Mouse (Mus musculus): ENCODE measurements around the gene Magi1.

Magi1 gene

DNA sequence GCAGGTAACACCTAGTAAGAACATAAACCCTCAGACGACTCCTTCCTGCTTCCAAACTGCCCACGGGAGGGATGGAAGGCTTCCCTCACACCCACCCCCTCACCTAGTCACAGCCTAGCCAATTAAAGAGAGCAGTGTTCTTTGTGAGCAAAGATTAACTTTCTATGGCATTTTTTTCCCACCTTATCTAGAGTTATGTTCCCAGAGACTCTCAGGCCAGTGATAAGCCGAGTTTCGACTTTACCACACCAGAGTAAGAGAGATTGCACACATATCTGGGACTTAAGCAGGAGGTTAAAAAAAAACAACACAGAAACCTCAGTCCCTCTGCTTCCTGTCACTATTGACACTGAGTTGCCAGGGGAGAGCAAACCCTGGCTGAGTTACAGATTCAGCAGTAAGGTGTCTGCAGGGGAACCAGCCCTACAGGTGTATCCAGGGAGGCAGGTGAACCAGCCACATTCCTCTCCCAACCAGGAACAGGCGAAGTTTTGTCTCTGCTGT, 80.0 kb downstream of the Magi1 start:
- DNase-seq (ENCODE audit: low read depth): no peak

GRCm38 (mm10) chr6:94201940-94202339, 81.8 kb downstream of the Magi1 start:
- no peak for DNase-seq (ENCODE audit: low read depth)

- no peak for DNase-seq (ENCODE audit: low read depth)
Observed at GRCm38 (mm10) chr6:94200910-94201309, 82.8 kb downstream of the Magi1 start.

DNA sequence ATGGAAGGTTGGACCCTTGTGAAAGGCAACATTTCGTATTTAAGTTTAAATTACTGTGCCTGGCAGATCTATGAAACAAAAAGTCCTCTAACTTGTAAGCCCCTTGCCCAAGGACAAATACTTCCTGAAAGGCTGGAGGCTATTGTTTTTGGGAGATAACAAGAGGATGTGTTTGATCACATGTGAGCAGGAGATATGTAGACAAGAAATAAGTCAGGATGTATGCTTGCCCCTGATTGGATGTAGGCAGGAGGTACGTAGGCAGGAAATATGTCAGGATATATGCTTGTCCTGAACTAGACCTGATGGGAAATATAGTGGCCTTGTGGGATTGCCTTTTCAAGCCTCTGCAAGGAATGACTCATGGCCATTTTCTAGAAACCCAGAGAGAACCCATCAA, 84.0 kb downstream of the Magi1 start:
- DNase-seq (ENCODE audit: low read depth): no peak

GRCm38 (mm10) chr6:94197831-94198230, 85.9 kb downstream of the Magi1 start:
- DNase-seq (ENCODE audit: low read depth): no peak

DNA sequence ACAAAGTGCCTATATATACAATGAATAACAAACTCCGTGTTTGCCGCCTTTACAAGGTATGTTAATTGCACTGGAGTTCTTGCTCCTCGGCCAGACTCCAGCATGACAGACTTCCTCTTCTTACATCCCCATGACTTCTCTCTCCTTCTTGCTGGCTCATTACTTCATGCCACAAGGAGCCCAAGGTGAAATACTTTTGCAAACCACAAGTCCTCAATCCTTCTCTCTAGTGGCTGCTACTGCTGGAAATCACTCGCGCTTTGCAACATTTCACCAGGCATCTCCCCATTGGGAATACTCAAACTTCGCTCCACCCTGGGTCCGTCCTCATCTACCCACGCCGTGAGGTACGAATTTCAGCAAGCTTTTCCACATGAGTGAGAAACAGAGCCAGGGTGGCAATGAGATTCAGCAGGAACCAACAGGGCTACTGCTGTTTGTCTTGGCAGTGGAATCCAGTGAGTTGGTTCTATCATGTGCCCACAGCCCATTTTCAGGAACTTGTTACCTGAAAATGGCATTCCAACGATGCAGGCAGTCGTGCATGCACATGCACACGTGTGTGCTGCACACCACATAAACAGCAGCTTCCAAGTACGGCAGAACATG, 88.3 kb downstream of the Magi1 start:
- DNase-seq (ENCODE audit: low read depth): no peak

DNA sequence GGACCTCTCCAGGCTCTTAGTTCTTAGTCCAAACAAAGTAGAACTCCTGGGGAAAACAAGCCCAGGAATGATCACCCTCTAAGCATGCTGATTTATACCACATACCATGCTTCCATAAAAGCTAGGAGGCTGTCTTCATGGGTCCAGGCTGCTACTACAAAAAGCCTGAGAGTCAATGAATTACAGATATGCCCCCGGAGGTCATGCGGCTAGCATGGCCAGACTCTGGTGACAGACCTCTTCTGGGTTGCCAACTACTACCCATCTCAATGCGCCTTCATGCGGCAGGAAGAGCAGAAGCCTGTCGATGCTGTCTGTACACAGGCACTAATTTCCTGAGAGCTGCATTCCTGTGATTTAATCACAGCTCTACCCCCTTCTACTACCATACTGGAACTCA, 92.9 kb downstream of the Magi1 start:
- no peak for DNase-seq (ENCODE audit: low read depth)

DNA sequence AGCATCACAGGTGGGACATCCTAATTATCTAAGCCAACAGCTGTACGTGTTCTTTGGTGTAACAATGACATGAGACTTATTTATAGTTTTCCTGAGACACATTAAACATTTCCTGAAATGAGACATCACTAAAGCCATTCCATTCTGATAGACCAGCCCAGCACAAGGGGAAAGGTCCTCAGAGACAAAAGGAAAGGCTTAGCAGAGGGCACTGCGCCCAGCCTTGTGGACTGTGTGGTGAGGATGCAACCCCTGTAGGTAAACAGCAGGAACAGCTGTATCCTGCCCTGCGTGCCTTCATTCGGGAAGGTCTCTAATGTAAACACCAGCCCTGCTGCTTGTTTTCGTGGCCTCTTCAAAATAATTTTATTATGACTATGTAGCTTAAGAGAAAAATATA, 94.3 kb downstream of the Magi1 start:
- no peak for DNase-seq (ENCODE audit: low read depth)

- DNase-seq (ENCODE audit: low read depth): no peak
Observed at GRCm38 (mm10) chr6:94186628-94187319, 96.9 kb downstream of the Magi1 start.

DNA sequence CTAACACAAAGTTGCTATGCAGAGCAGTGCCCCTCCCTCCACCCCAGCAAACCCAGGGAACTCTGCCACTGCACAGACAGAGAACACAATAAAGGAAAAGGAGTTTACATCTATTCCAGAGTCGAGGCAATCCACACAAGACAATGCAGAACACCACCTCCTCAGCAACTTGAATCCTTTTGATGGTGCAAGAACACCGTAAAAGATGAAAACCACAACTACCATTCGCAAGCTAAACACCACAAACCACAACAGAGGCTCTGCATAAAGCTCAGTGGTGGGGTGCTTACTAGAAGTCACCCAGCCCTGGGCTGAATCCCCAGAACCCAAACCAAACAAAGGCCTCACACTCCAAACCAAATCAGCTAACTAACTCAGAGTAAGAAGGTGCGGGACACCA, 99.4 kb downstream of the Magi1 start:
- DNase-seq (ENCODE audit: low read depth): no peak

DNA sequence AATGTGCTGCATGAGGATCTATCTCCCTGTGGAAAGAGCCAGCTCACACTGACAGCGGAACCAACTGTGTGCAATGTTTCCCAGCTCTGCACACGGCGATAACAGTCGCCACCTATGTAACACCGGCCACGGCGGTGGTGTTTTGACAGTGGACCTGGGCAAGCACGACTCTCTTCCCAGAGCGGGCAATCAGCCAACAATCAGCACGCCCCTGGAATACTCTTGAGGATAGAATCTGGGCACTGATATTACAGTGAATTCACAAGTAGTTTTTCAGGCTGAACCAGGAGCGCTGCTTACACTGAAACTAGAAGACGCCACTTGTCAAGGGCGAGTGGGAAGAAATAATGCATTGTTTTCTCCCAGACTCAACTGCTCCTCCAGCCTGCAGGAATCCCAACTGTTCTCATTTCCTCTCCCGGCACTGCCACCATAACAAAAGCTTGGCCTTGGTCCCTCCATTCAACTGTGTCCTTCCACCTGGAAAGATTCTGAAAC, 100.3 kb downstream of the Magi1 start:
- DNase-seq (ENCODE audit: low read depth): no peak

DNA sequence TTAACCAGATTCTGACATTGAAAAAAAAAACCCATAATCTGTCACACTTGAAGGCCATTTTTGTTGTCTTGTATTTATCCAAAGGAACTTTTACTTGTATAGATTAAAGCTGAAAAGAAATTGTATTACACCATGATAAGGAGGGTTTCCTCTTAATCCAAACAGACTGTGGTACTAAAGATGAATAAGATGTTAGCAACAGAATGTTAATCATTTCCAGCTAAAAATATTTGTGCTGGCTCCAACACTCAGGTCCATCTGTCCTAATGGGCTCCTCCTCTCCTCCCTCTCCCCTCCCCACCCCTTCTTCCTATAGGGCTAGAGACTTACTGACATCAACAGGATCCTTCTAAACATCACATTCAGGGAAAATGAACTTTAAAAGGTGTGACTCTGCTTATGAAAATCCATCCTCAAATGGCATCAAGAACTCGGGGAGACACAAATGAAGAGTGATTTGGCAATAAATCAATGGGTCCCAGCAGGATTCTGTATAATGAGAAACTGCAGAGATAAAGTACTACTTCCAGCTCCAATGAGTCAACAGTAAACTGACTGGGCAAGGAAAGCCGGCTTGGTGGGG, 102.0 kb downstream of the Magi1 start:
- DNase-seq (ENCODE audit: low read depth): no peak

DNA sequence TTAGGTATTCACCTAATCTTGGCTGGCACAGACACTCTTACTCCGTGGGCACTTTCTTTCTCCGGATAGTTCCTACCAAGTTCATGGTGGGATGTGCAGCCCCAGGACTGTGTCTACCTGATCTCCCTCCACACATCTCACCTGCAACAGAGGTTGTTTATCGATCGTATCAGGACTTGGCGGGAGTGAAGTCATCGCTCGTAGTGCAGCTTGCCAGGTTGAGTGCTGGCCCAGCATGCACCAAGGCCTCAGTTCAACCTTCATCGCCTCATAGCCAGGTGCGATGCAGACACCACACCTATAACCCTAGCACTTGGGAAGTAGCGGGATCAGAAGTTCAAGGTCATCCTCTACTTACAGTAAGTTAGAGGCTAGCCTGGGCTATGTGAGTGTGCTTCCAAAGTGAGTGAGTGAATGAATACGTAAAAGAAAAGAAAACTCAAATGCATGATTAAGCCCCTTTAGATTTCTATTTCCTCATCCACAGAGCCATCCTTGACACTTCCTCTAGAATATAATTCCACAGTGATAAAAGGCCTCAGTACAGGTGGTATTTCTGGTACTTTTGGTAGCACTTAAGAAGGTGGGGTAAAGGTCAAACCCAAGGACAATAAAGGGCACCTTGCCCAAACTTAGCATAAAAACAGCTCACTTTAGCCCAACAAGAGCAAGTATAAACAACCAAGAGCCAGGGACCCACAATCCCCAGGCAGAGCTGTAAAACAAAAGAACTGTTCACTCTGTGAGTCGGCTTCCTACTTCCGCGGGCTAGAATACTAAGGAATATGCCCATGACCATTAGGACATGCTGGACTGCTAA, 103.2 kb downstream of the Magi1 start:
- DNase-seq (ENCODE audit: low read depth): no peak

DNA sequence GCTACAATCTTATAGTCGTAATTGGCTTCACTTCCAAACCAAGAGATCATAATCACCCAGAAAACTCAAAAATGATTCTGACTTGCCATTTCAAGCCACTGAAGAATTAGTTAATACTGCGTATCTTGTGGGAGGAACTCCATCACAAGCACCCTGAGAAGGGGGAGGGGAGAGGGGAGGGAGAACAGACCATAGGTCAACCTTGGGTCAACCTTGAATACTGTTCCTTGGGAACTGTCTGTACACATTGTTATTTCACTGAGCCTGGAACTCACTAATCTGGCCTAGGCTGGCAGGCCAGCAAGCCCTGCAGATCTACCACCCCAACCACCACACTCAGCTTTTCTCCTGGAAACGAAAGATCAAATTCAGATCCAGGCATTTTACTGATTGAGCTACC, 106.2 kb downstream of the Magi1 start:
- no peak for DNase-seq (ENCODE audit: low read depth)

DNA sequence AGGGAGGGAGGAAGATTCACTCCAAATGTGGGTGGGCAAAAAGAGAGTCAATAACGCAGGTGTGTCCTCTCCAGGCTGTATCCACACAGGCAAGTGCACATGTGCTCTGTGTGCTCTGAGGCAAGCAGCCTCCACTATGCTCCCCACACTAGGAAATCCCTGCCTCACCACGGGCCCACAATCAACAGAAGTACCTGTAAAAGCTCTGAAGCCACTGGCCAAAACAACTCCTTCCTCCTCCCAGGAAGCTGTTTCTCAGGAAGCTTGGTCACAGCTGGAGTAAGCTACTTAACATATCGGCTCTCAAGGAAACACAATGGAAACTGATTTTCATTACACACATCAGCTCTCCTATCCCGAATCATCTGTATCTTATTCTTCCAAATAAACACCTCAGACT, 107.0 kb downstream of the Magi1 start:
- no peak for DNase-seq (ENCODE audit: low read depth)

DNA sequence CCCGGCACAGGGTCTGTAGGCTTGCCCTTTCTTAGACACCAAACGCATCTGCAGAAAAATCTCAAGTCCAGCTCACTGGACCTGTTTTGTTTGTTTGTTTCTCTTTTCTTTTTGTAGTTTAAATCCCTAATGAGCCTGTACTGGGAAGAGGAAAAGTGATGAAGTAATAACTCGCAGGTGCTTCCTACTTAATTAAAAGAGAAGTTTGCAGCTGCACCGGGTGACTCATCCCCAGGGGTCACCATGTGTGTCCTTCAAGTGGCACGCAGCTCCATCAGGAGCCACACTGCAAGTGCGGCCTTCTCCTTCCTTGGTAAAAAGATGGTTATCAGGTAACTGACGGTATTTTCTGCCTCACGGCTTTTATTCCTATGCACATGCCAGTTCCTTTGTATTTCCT, 112.5 kb downstream of the Magi1 start:
- DNase-seq (ENCODE audit: low read depth): no peak

DNA sequence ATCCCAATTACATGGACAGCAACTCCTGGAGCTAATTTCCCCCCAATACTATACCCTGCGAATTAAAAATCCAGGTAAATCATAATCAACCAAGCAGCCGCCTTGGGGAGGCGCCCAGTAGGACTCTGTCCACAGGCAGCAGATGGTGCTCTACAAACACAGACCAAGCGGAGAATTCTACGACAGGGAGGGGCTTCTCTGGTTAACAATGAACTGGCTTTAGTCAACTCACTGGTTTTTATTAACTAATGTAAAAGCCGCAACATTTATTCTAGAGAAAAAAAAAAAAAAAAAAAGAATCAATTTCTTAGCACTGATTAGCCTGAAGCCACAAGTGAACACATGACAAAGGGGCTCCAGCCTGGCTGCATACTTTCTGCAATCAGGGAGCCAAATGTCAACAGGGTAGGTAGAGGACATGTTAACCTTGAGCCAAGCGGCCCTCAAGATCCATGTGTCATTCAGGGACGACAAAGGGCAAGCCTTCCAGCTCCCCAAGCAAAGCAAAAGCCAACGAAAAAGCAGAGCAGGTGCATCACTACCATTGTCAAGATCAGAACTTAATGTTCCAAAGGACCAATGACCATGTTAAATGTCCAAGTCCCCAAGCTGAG, 114.0 kb downstream of the Magi1 start:
- no peak for DNase-seq (ENCODE audit: low read depth)

GRCm38 (mm10) chr6:94165951-94166350, 117.8 kb downstream of the Magi1 start:
- DNase-seq (ENCODE audit: low read depth): no peak

DNA sequence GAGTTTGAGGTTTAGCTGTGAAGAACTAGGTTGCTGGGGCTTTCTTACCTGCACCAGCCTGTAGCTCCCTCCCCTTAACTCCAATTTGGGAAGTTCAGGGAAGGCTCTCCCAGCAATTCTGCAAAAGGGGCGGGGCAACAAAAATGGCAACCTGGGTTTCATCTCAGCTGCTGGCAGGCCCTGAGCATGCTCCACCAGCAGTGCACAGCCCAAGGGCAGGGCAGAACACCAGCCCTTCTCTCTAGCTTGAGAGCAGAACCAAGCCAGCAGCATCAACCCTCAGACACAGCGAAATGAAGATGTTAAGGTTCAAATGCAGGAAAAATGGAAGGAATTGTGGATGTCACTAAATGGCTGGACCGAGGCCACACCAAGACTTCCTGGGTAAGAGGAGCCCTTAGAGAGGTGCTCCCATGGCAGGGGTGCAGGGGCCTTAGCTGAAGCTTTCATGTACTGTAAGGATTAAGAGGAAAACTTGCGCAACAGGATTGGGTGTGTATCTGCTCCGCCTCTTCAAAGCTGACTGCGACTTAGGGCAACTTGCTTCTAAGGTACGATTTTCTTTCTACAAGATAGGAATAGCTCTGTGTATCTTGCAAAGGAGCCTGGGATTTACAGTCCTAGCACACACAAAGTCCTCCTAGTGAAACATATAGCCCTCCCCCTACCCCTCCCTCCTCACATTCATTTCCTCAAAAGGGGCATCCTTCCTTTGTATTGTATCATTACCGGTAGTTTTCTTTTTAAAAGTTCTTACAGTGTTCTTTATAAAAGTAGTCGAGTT, 118.8 kb downstream of the Magi1 start:
- no peak for DNase-seq (ENCODE audit: low read depth)

GRCm38 (mm10) chr6:94163325-94163995, 120.3 kb downstream of the Magi1 start:
- no peak for DNase-seq (ENCODE audit: low read depth)

GRCm38 (mm10) chr6:94162918-94163317, 120.8 kb downstream of the Magi1 start:
- no peak for DNase-seq (ENCODE audit: low read depth)
